27 mouse cellular contexts compared by ENCODE assay signal in the genomic region with DNA sequence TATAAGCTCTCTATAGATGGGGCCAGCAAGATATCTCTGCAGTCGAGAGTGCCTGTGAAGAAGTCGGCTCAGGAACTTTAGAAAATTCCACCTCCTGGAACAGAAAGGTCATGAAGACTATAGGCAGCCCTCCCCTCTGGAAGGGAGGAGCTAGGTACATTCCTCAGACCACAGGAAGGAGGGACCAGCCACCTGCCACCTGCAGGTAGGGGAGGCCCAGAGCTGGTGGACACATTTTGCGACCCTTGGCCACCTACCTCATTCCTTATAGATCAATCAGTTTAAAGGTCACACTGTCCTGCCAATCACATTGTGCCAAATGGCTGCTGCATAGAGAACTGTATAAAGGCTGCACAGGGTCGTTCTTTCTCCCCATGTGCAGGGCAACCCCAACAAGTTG. TPM values are rescaled to one million over a fixed set of nuclear protein-coding genes. Genes with fewer than 3 reads are reported as not detected.
DNase-seq lines count a peak whose midpoint lies in the region; ATAC-seq and TF ChIP-seq lines count a peak whose summit lies in the region.
"Had no signal": no experiment of that assay in that cellular context is flagged by ENCODE, and none has a peak within 500 bp of the region (broad histone marks: within the 10 kb centered on the region; RNA-seq: fewer than 3 reads in every experiment).

No protein-coding gene starts in this region.

- 48% methylated on average over 4 of the region's 4 CpGs for WGBS in kidney, postnatal 0 days
- WGBS in intestine, embryonic 15.5 days, result 27% methylated on average over 4 of the region's 4 CpGs
- WGBS in liver, postnatal 0 days (ENCODE audit: insufficient replicate concordance), result 59% methylated on average over 4 of the region's 4 CpGs
- WGBS in limb, embryonic 10.5 days, result 56% methylated on average over 4 of the region's 4 CpGs

- H3K9me3 ChIP-seq in kidney, postnatal 0 days (replicated peaks; ENCODE audit: low read length), result no peaks in the 10 kb centered on the region
- no peaks in the 10 kb centered on the region for H3K9me3 ChIP-seq in intestine, embryonic 15.5 days
- no peaks in the 10 kb centered on the region for H3K9me3 ChIP-seq in liver, postnatal 0 days (ENCODE audit: low read length)
- no peaks in the 10 kb centered on the region for H3K9me3 ChIP-seq in limb, embryonic 10.5 days (replicated peaks)
- H3K9me3 ChIP-seq: embryonic facial prominence, embryonic 15.5 days; forebrain, embryonic 10.5 days; midbrain, embryonic 10.5 days had no signal

- no peaks in the 10 kb centered on the region for H3K4me1 ChIP-seq in kidney, postnatal 0 days (replicated peaks; ENCODE audit: insufficient read depth, low read length)
- 0 out of 2 replicates have a peak, but pooled peaks cover 8% of the 10 kb centered on the region for H3K4me1 ChIP-seq in intestine, embryonic 15.5 days (replicated peaks)
- H3K4me1 ChIP-seq in liver, postnatal 0 days (ENCODE audit: insufficient read depth), result no peaks in the 10 kb centered on the region
- no peaks in the 10 kb centered on the region for H3K4me1 ChIP-seq in limb, embryonic 10.5 days
- H3K4me1 ChIP-seq: midbrain, embryonic 10.5 days had no signal

- no peak overlapping the region for H3K4me3 ChIP-seq in kidney, postnatal 0 days (replicated peaks; ENCODE audit: low read depth, low read length)
- no peak overlapping the region for H3K4me3 ChIP-seq in intestine, embryonic 15.5 days (replicated peaks)
- H3K4me3 ChIP-seq in liver, postnatal 0 days (ENCODE audit: low read depth, low read length), result no peak overlapping the region
- no peak overlapping the region for H3K4me3 ChIP-seq in limb, embryonic 10.5 days
- H3K4me3 ChIP-seq: embryonic facial prominence, embryonic 15.5 days; forebrain, embryonic 10.5 days; midbrain, embryonic 10.5 days had no signal

- no peak overlapping the region for H3K9ac ChIP-seq in kidney, postnatal 0 days (ENCODE audit: low read depth, low read length)
- H3K9ac ChIP-seq in intestine, embryonic 15.5 days, result no peak overlapping the region
- H3K9ac ChIP-seq in liver, postnatal 0 days (replicated peaks), result no peak overlapping the region
- H3K9ac ChIP-seq: embryonic facial prominence, embryonic 15.5 days had no signal

- no peak for TF ChIP-seq EP300 in liver, postnatal 0 days (IDR thresholded peaks at IDR 0.05; ENCODE audit: low read depth)

- no peak overlapping the region for H3K4me2 ChIP-seq in kidney, postnatal 0 days (ENCODE audit: low read length)
- no peak overlapping the region for H3K4me2 ChIP-seq in intestine, embryonic 15.5 days (replicated peaks)
- H3K4me2 ChIP-seq in liver, postnatal 0 days (ENCODE audit: low read depth, low read length), result no peak overlapping the region
- H3K4me2 ChIP-seq: embryonic facial prominence, embryonic 15.5 days had no signal

- H3K27me3 ChIP-seq in kidney, postnatal 0 days (ENCODE audit: insufficient read depth, low read length), result no peaks in the 10 kb centered on the region
- no peaks in the 10 kb centered on the region for H3K27me3 ChIP-seq in intestine, embryonic 15.5 days (replicated peaks)
- H3K27me3 ChIP-seq in liver, postnatal 0 days (ENCODE audit: insufficient read depth, low read length), result no peaks in the 10 kb centered on the region
- H3K27me3 ChIP-seq in limb, embryonic 10.5 days (ENCODE audit: low read depth, poor library complexity, severe bottlenecking), result no peaks in the 10 kb centered on the region
- H3K27me3 ChIP-seq: embryonic facial prominence, embryonic 15.5 days had no signal

- DNase-seq in kidney, postnatal 0 days (ENCODE audit: low spot score), result no peak
- DNase-seq in kidney, postnatal 14 days, result no peak
- DNase-seq in ES-CJ7 (ENCODE audit: low read depth, low spot score), result peak; percentile 53
- DNase-seq in liver, postnatal 0 days, result no peak
- DNase-seq in cerebellum, adult 8-10 months, result no peak
- DNase-seq in limb, embryonic 10.5 days (ENCODE audit: low spot score), result no peak
- DNase-seq: adrenal gland, postnatal 14 days; B cell, adult 2 months; cerebellum, adult 11-12 months; cerebellum, postnatal 36 days; heart, postnatal 4 days; kidney, adult 2 months; layer of hippocampus, postnatal 36 days; right cerebral cortex, postnatal 25 days; thymus, postnatal 25 days had no signal

- TF ChIP-seq CTCF in kidney, postnatal 0 days (IDR thresholded peaks at IDR 0.05; ENCODE audit: low read depth), result no peak
- TF ChIP-seq CTCF in liver, postnatal 0 days (IDR thresholded peaks at IDR 0.05; ENCODE audit: low read depth), result no peak

- no peaks in the 10 kb centered on the region for H3K36me3 ChIP-seq in kidney, postnatal 0 days (ENCODE audit: insufficient read depth, low read length)
- H3K36me3 ChIP-seq in intestine, embryonic 15.5 days, result no peaks in the 10 kb centered on the region
- no peaks in the 10 kb centered on the region for H3K36me3 ChIP-seq in liver, postnatal 0 days (replicated peaks; ENCODE audit: insufficient read depth, low read length)
- no peaks in the 10 kb centered on the region for H3K36me3 ChIP-seq in limb, embryonic 10.5 days
- H3K36me3 ChIP-seq: embryonic facial prominence, embryonic 15.5 days; forebrain, embryonic 10.5 days; midbrain, embryonic 10.5 days had no signal

- H3K27ac ChIP-seq in kidney, postnatal 0 days, result no peak overlapping the region
- peak overlapping the region; percentile 56; the same call in 1 of the 2 replicates for H3K27ac ChIP-seq in intestine, embryonic 15.5 days
- no peak overlapping the region for H3K27ac ChIP-seq in liver, postnatal 0 days (ENCODE audit: low read depth)
- H3K27ac ChIP-seq in limb, embryonic 10.5 days, result no peak overlapping the region
- H3K27ac ChIP-seq: embryonic facial prominence, embryonic 15.5 days; forebrain, embryonic 10.5 days; macrophage; midbrain, embryonic 10.5 days had no signal

- 0 out of 2 replicates have a peak, but pooled peaks have one; percentile 43 for ATAC-seq in kidney, postnatal 0 days (replicated peaks; ENCODE audit: low FRiP score, low read depth)
- peak; percentile 80 for ATAC-seq in intestine, embryonic 15.5 days
- ATAC-seq in liver, postnatal 0 days, result peak; percentile 70
- ATAC-seq in erythroid progenitor cell, adult 5-6 weeks (replicated peaks; ENCODE audit: low FRiP score, poor library complexity, severe bottlenecking), result no peak
- ATAC-seq: hindbrain, embryonic 16.5 days had no signal

RNA-seq across cellular contexts. Expression of a gene that starts 14.1 kb away (rescaled TPM):
- 4.2 and 4.7 TPM in 2 replicates for polyA plus RNA-seq in kidney, postnatal 0 days (2015; fragmentation: Nextera tagmentation; extraction: Ambion mirVana)
- polyA plus RNA-seq in intestine, embryonic 15.5 days (2015; fragmentation: Nextera tagmentation; extraction: Ambion mirVana), result 0.19 TPM in 1 of 2 replicates, not detected in the other
- 0.47 and 0.67 TPM in 2 replicates for polyA plus RNA-seq in liver, postnatal 0 days (2015; fragmentation: Nextera tagmentation; extraction: Ambion mirVana)
- polyA plus RNA-seq in limb, embryonic 10.5 days (2016; fragmentation: Nextera tagmentation; extraction: Ambion mirVana), result not detected in 2 replicates
- not detected in 2 replicates for total RNA-seq in erythroid progenitor cell, adult 5-6 weeks (2015; ENCODE audit: low replicate concordance)
- not detected in 2 replicates for total RNA-seq in erythroid progenitor cell, adult 5-6 weeks (2017; ENCODE audit: low replicate concordance)
- total RNA-seq: adrenal gland, postnatal 14 days; gastrocnemius, adult 8-10 months; granulocyte monocyte progenitor cell, adult 5-6 weeks; heart, postnatal 4 days; layer of hippocampus, postnatal 36 days; left cerebral cortex, postnatal 14 days; midbrain, postnatal 0 days had no signal
- polyA plus RNA-seq: embryonic facial prominence, embryonic 15.5 days; forebrain, embryonic 10.5 days; heart, embryonic 14.5 days; hindbrain, embryonic 16.5 days; macrophage; midbrain, embryonic 10.5 days; midbrain, postnatal 0 days had no signal
